Mouse (Mus musculus): ENCODE results near the gene Ppip5k2. TPM values are rescaled to one million over a fixed set of nuclear protein-coding genes. Genes with fewer than 3 reads are reported as not detected.

The Ppip5k2 gene
- total and polyA plus RNA-seq, 2 experiments: 5.2 to 34.3 TPM

GRCm38 (mm10) chr1:97773973-97774372 is 3.8 kb upstream of the Ppip5k2 start:
- H3K36me3 ChIP-seq (ENCODE audit: control insufficient read depth, insufficient read depth, low read length): peaks cover 11% of the 10 kb centered on the region; the same call in 1 of the 2 replicates
- no peak for DNase-seq (ENCODE audit: extremely low read depth, low read depth, low spot score)
- no peak overlapping the region for H3K27ac ChIP-seq (replicated peaks; ENCODE audit: insufficient read depth, low read depth, low read length)
- no peak overlapping the region for H3K9ac ChIP-seq (ENCODE audit: low read depth, low read length)
- peaks cover 2% of the 10 kb centered on the region; the same call in 1 of the 2 replicates for H3K4me1 ChIP-seq (ENCODE audit: control insufficient read depth, insufficient read depth, low read length)
- H3K27me3 ChIP-seq (ENCODE audit: control insufficient read depth, insufficient read depth, low read length): no peaks in the 10 kb centered on the region
- no peaks in the 10 kb centered on the region; the same call in 1 of the 2 replicates for H3K79me2 ChIP-seq (ENCODE audit: control insufficient read depth, insufficient read depth, low read length)
- TF ChIP-seq CTCF (IDR thresholded peaks at IDR 0.05; ENCODE audit: low read depth, low read length): no peak
- no peak for TF ChIP-seq POLR2A (IDR thresholded peaks at IDR 0.05; ENCODE audit: extremely low read depth, insufficient read depth, low read length)
- H3K4me3 ChIP-seq (ENCODE audit: insufficient read depth, low read depth, low read length): no peak overlapping the region
- WGBS: 97% methylated on average over 2 of the region's 2 CpGs

- 79% methylated on average over 6 of the region's 6 CpGs for WGBS
- Histone ChIP-seq H3K4me3 (ENCODE audit: insufficient read depth, low read depth, low read length) (no peak overlapping the region), H3K27ac (replicated peaks; ENCODE audit: insufficient read depth, low read depth, low read length) (no peak overlapping the region), H3K27me3 (ENCODE audit: control insufficient read depth, insufficient read depth, low read length) (no peaks in the 10 kb centered on the region), H3K9ac (ENCODE audit: low read depth, low read length) (no peak overlapping the region), H3K36me3 (ENCODE audit: control insufficient read depth, insufficient read depth, low read length) (peaks cover 11% of the 10 kb centered on the region; the same call in 1 of the 2 replicates), H3K79me2 (ENCODE audit: control insufficient read depth, insufficient read depth, low read length) (no peaks in the 10 kb centered on the region; the same call in 1 of the 2 replicates), H3K4me1 (ENCODE audit: control insufficient read depth, insufficient read depth, low read length) (peaks cover 2% of the 10 kb centered on the region; the same call in 1 of the 2 replicates)
- no peak for DNase-seq (ENCODE audit: extremely low read depth, low read depth, low spot score)
- no peak for TF ChIP-seq CTCF (IDR thresholded peaks at IDR 0.05; ENCODE audit: low read depth, low read length)
- no peak for TF ChIP-seq POLR2A (IDR thresholded peaks at IDR 0.05; ENCODE audit: extremely low read depth, insufficient read depth, low read length)
Observed at GRCm38 (mm10) chr1:97773362-97773761, 3.2 kb upstream of the Ppip5k2 start.

- DNase-seq (ENCODE audit: extremely low read depth, low read depth, low spot score): no peak
Observed at GRCm38 (mm10) chr1:97771727-97772126, 1.5 kb upstream of the Ppip5k2 start.

GRCm38 (mm10) chr1:97771118-97771517 is 907 bp upstream of the Ppip5k2 start:
- WGBS: 12% methylated on average over 7 of the region's 7 CpGs
- Histone ChIP-seq H3K27ac (replicated peaks; ENCODE audit: insufficient read depth, low read depth, low read length) (peak overlapping the region; percentile 25), H3K79me2 (ENCODE audit: control insufficient read depth, insufficient read depth, low read length) (no peaks in the 10 kb centered on the region; the same call in 1 of the 2 replicates), H3K27me3 (ENCODE audit: control insufficient read depth, insufficient read depth, low read length) (no peaks in the 10 kb centered on the region), H3K4me3 (ENCODE audit: insufficient read depth, low read depth, low read length) (peak overlapping the region; percentile 87; the same call in 1 of the 2 replicates), H3K4me1 (ENCODE audit: control insufficient read depth, insufficient read depth, low read length) (peaks cover 5% of the 10 kb centered on the region; the same call in 1 of the 2 replicates), H3K36me3 (ENCODE audit: control insufficient read depth, insufficient read depth, low read length) (peaks cover under 1% of the 10 kb centered on the region; the same call in 1 of the 2 replicates), H3K9ac (ENCODE audit: low read depth, low read length) (0 out of 2 replicates have a peak overlapping the region, but pooled peaks have one; percentile 1)
- DNase-seq (ENCODE audit: extremely low read depth, low read depth, low spot score): peak; percentile 83
- TF ChIP-seq POLR2A (IDR thresholded peaks at IDR 0.05; ENCODE audit: extremely low read depth, insufficient read depth, low read length) (no peak), CTCF (IDR thresholded peaks at IDR 0.05; ENCODE audit: low read depth, low read length) (no peak)

More at GRCm38 (mm10) chr1:97771727-97772126, 1.5 kb upstream of the Ppip5k2 start:
- Histone ChIP-seq H3K27ac (replicated peaks; ENCODE audit: insufficient read depth, low read depth, low read length) (no peak overlapping the region), H3K4me3 (ENCODE audit: insufficient read depth, low read depth, low read length) (no peak overlapping the region), H3K4me1 (ENCODE audit: control insufficient read depth, insufficient read depth, low read length) (peaks cover 5% of the 10 kb centered on the region; the same call in 1 of the 2 replicates), H3K79me2 (ENCODE audit: control insufficient read depth, insufficient read depth, low read length) (no peaks in the 10 kb centered on the region; the same call in 1 of the 2 replicates), H3K27me3 (ENCODE audit: control insufficient read depth, insufficient read depth, low read length) (no peaks in the 10 kb centered on the region), H3K9ac (ENCODE audit: low read depth, low read length) (no peak overlapping the region), H3K36me3 (ENCODE audit: control insufficient read depth, insufficient read depth, low read length) (peaks cover 7% of the 10 kb centered on the region; the same call in 1 of the 2 replicates)
- TF ChIP-seq POLR2A (IDR thresholded peaks at IDR 0.05; ENCODE audit: extremely low read depth, insufficient read depth, low read length) (no peak), CTCF (IDR thresholded peaks at IDR 0.05; ENCODE audit: low read depth, low read length) (no peak)
- 97% methylated on average over 5 of the region's 5 CpGs for WGBS

- peaks cover 4% of the 10 kb centered on the region; the same call in 1 of the 2 replicates for H3K79me2 ChIP-seq (ENCODE audit: control insufficient read depth, insufficient read depth, low read length)
- H3K4me3 ChIP-seq (ENCODE audit: insufficient read depth, low read depth, low read length): peak overlapping the region; percentile 87
- no peak for TF ChIP-seq CTCF (IDR thresholded peaks at IDR 0.05; ENCODE audit: low read depth, low read length)
- TF ChIP-seq POLR2A (IDR thresholded peaks at IDR 0.05; ENCODE audit: extremely low read depth, insufficient read depth, low read length): no peak
- H3K27ac ChIP-seq (replicated peaks; ENCODE audit: insufficient read depth, low read depth, low read length): peak overlapping the region; percentile 88
- WGBS: under 1% methylated on average over 40 of the region's 40 CpGs
- peak overlapping the region; percentile 87 for H3K9ac ChIP-seq (ENCODE audit: low read depth, low read length)
- H3K36me3 ChIP-seq (ENCODE audit: control insufficient read depth, insufficient read depth, low read length): no peaks in the 10 kb centered on the region
- DNase-seq (ENCODE audit: extremely low read depth, low read depth, low spot score): peak; percentile 92
- H3K4me1 ChIP-seq (ENCODE audit: control insufficient read depth, insufficient read depth, low read length): peaks cover 9% of the 10 kb centered on the region; the same call in 1 of the 2 replicates
- no peaks in the 10 kb centered on the region for H3K27me3 ChIP-seq (ENCODE audit: control insufficient read depth, insufficient read depth, low read length)
Observed at GRCm38 (mm10) chr1:97769294-97769903, 812 bp downstream of the Ppip5k2 start.
